Mouse (Mus musculus) G1E (cell line): Measurements from ENCODE around the gene Zfp280d. TPM values are rescaled to one million over a fixed set of nuclear protein-coding genes. Genes with fewer than 3 reads are reported as not detected.

Source experiments
- ATAC-seq: 2 replicates; pipeline ENCODE4 v1.8.0; 2016; ENCODE audit warnings: mild to moderate bottlenecking; ENCODE audit not compliant: insufficient number of reproducible peaks, poor library complexity, low FRiP score, severe bottlenecking; ENCODE audit errors: extremely low read depth
- DNase-seq: peaks from one replicate; pipeline ENCODE4 v3.0.0; 2012; ENCODE audit warnings: low spot score
- H3K27me3 ChIP-seq: 2 replicates; pipeline ENCODE4 v1.6.1; 2012; ENCODE audit warnings: mild to moderate bottlenecking, low read length, inconsistent platforms; ENCODE audit not compliant: insufficient read depth
- H3K36me3 ChIP-seq: replicated peaks from 2 replicates; pipeline ENCODE3; 2012; ENCODE audit warnings: mild to moderate bottlenecking, inconsistent platforms
- H3K4me1 ChIP-seq: 2 replicates; pipeline ENCODE4 v1.6.1; 2012; ENCODE audit warnings: low read depth, low read length, inconsistent platforms, mixed read lengths; ENCODE audit not compliant: insufficient read depth
- H3K4me3 ChIP-seq: 2 replicates; pipeline ENCODE4 v1.5.1; 2012; ENCODE audit warnings: low read depth, mild to moderate bottlenecking, inconsistent platforms, low read length, moderate library complexity, mixed read lengths
- H3K9me3 ChIP-seq: replicated peaks from 2 replicates; pipeline ENCODE4 v1.6.1; 2012; ENCODE audit warnings: inconsistent platforms
- CTCF ChIP-seq: IDR thresholded peaks from 2 replicates; pipeline ENCODE4 v1.5.1; 2012; ENCODE audit warnings: low read depth, low read length, inconsistent platforms, mixed read lengths
- GATA1 ChIP-seq: IDR thresholded peaks from 2 replicates; pipeline ENCODE4 v1.6.1; 2012; ENCODE audit warnings: borderline replicate concordance, low read length, inconsistent platforms, mixed read lengths
- GATA2 ChIP-seq: IDR thresholded peaks from 2 replicates; pipeline ENCODE4 v1.6.1; 2012; ENCODE audit warnings: low read depth, low read length, inconsistent platforms, borderline replicate concordance
- POLR2AphosphoS5 ChIP-seq: IDR thresholded peaks from 2 replicates; pipeline ENCODE4 v1.6.1; 2012; ENCODE audit warnings: low read depth, low read length, inconsistent platforms; ENCODE audit not compliant: insufficient replicate concordance
- TAL1 ChIP-seq: conservative IDR thresholded peaks from 2 replicates; pipeline ENCODE4 v1.6.1; 2012; ENCODE audit warnings: low read depth, low read length, inconsistent platforms, mixed read lengths
- polyA plus RNA-seq: library from polyadenylated mRNA; stranded (reverse); fragments of >175 nt; gene quantifications from 2 replicates; pipeline ENCODE4 v1.2.3, GENCODE M21; 2012
- total RNA-seq, 2 experiments: library from RNA; stranded (forward) in 1 of 2; stranded (reverse) in 1 of 2; fragments of 200-1000 nt in 1 of 2; fragments of >200 nt in 1 of 2; fragmentation: Nextera tagmentation in 1 of 2; gene quantifications; 2 replicates each; pipeline ENCODE4 v1.2.3; 2014 to 2017

Zfp280d gene
- total and polyA plus RNA-seq, 3 experiments = 5.2 to 217 (median 99.5) TPM

DNA sequence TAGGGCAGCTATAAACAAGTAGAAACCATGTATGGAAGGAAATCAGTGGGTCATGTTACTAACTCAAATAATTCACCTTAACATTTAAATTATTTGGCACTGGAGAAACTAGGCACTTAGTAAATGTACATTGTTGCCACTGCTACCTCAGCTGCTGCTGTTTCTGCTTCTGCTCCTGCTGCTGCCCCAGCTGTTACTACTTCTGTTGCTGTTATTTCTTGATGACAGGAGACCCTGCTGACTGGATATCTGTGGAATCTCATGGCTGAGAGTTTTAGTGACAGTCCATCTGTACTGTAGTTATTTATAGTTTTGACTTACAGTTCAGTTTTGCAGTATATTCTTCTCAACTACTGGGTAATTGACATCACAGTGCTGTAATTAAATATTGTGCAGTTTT lies 69.2 kb downstream of the Zfp280d start:
- H3K36me3 ChIP-seq = peaks cover 46% of the 10 kb centered on the region
- no peaks in the 10 kb centered on the region for H3K27me3 ChIP-seq
- no peaks in the 10 kb centered on the region for H3K9me3 ChIP-seq
- no peak overlapping the region for H3K4me3 ChIP-seq
- DNase-seq = no peak
- TF ChIP-seq CTCF (no peak), GATA1 (no peak), POLR2AphosphoS5 (no peak), TAL1 (no peak), GATA2 (no peak)
- no peaks in the 10 kb centered on the region for H3K4me1 ChIP-seq
- ATAC-seq = no peak

GRCm38 (mm10) chr9:72372359-72372758 lies 97.7 kb downstream of the Zfp280d start:
- ATAC-seq (no peak), DNase-seq (no peak)
- Histone ChIP-seq H3K9me3 (0 out of 2 replicates have a peak, but pooled peaks cover 3% of the 10 kb centered on the region), H3K36me3 (peaks cover under 1% of the 10 kb centered on the region), H3K27me3 (no peaks in the 10 kb centered on the region), H3K4me3 (no peak overlapping the region), H3K4me1 (no peaks in the 10 kb centered on the region; the same call in 1 of the 2 replicates)
- TF ChIP-seq POLR2AphosphoS5 = no peak
- no peak for TF ChIP-seq GATA2
- no peak for TF ChIP-seq CTCF
- TF ChIP-seq TAL1 = no peak
- no peak for TF ChIP-seq GATA1

- Histone ChIP-seq H3K9me3 (0 out of 2 replicates have a peak, but pooled peaks cover 3% of the 10 kb centered on the region), H3K4me1 (no peaks in the 10 kb centered on the region; the same call in 1 of the 2 replicates), H3K27me3 (no peaks in the 10 kb centered on the region), H3K36me3 (no peaks in the 10 kb centered on the region), H3K4me3 (no peak overlapping the region)
- TF ChIP-seq GATA1 (no peak), GATA2 (no peak), CTCF (no peak), POLR2AphosphoS5 (no peak), TAL1 (no peak)
- ATAC-seq (no peak), DNase-seq (no peak)
Measured at GRCm38 (mm10) chr9:72374074-72374473, 99.4 kb downstream of the Zfp280d start.

DNA sequence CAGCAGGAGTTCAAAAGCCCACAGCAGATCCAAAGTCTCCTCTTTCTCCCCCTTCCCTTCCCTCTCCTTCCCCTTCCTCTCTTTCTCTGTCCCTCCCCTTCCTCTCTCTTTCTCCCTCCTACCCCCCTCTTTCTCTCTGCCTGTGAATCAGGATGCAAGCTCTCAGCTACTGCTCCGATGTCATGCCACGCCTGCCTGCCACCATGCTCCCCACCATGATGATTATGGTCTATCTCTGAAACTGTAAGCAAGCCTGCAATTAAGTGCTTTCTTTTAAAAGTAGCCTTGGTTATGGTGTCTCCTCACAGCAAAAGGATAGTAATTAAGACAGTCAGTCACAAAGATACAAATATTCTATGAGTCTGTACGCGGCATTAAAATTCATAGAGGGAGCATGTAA lies 100.3 kb downstream of the Zfp280d start:
- Histone ChIP-seq H3K36me3 (no peaks in the 10 kb centered on the region), H3K27me3 (no peaks in the 10 kb centered on the region), H3K4me3 (no peak overlapping the region), H3K4me1 (no peaks in the 10 kb centered on the region; the same call in 1 of the 2 replicates), H3K9me3 (0 out of 2 replicates have a peak, but pooled peaks cover 3% of the 10 kb centered on the region)
- ATAC-seq (no peak), DNase-seq (no peak)
- TF ChIP-seq TAL1 (no peak), GATA1 (no peak)

GRCm38 (mm10) chr9:72375639-72376038 lies 101.0 kb downstream of the Zfp280d start:
- H3K4me3 ChIP-seq = no peak overlapping the region
- no peaks in the 10 kb centered on the region for H3K27me3 ChIP-seq
- H3K9me3 ChIP-seq = 0 out of 2 replicates have a peak, but pooled peaks cover 3% of the 10 kb centered on the region
- TF ChIP-seq GATA2 (no peak), CTCF (no peak), POLR2AphosphoS5 (no peak), GATA1 (no peak), TAL1 (no peak)
- ATAC-seq = no peak
- no peak for DNase-seq
- no peaks in the 10 kb centered on the region for H3K36me3 ChIP-seq
- no peaks in the 10 kb centered on the region; the same call in 1 of the 2 replicates for H3K4me1 ChIP-seq

GRCm38 (mm10) chr9:72385786-72386185 lies 111.1 kb downstream of the Zfp280d start:
- Histone ChIP-seq H3K4me3 (no peak overlapping the region), H3K27me3 (peaks cover 8% of the 10 kb centered on the region), H3K9me3 (no peaks in the 10 kb centered on the region), H3K4me1 (peaks cover 6% of the 10 kb centered on the region), H3K36me3 (no peaks in the 10 kb centered on the region)
- DNase-seq (no peak), ATAC-seq (no peak)
- no peak for TF ChIP-seq CTCF
- TF ChIP-seq GATA2 = no peak
- no peak for TF ChIP-seq TAL1
- TF ChIP-seq POLR2AphosphoS5 = no peak
- TF ChIP-seq GATA1 = no peak

- Histone ChIP-seq H3K27me3 (peaks cover 27% of the 10 kb centered on the region), H3K9me3 (no peaks in the 10 kb centered on the region), H3K4me1 (peaks cover 6% of the 10 kb centered on the region), H3K4me3 (no peak overlapping the region), H3K36me3 (no peaks in the 10 kb centered on the region)
- DNase-seq (no peak), ATAC-seq (no peak)
- TF ChIP-seq GATA1 (no peak), TAL1 (no peak), POLR2AphosphoS5 (no peak), GATA2 (no peak), CTCF (no peak)
Measured at GRCm38 (mm10) chr9:72388934-72389333, 114.3 kb downstream of the Zfp280d start.
